Mouse (Mus musculus) embryonic facial prominence, embryonic 12.5 days (tissue): ENCODE results near the gene Ptma. TPM values are rescaled to one million over a fixed set of nuclear protein-coding genes. Genes with fewer than 3 reads are reported as not detected.
"Not testable (repeated sequence)": the region's sequence is repeated elsewhere in the genome, so short reads cannot be mapped to it uniquely, and the experiment has no call there.

ENCODE experiments used
- ATAC-seq: fragments of 200-750 bp; cut with Nextera tagmentation; 2 replicates; pipeline ENCODE4 v1.8.0; 2017; ENCODE audit not compliant: insufficient number of reproducible peaks, insufficient read depth, low FRiP score, low TSS enrichment
- H3K27ac ChIP-seq: fragments of 300-500 bp; sonication (generic); 2 replicates; pipeline ENCODE4 v1.5.1; 2016; ENCODE audit warnings: mild to moderate bottlenecking
- H3K27me3 ChIP-seq: fragments of 300-500 bp; sonication (generic); 2 replicates; pipeline ENCODE4 v1.6.1; 2016; ENCODE audit warnings: mild to moderate bottlenecking, moderate library complexity
- H3K36me3 ChIP-seq: fragments of 300-500 bp; sonication (generic); 2 replicates; pipeline ENCODE4 v1.6.1; 2016; ENCODE audit warnings: mild to moderate bottlenecking
- H3K4me1 ChIP-seq: fragments of 300-500 bp; sonication (generic); 2 replicates; pipeline ENCODE4 v1.6.1; 2016
- H3K4me2 ChIP-seq: fragments of 300-500 bp; sonication (generic); replicated peaks from 2 replicates; pipeline ENCODE4 v1.6.1; 2016; ENCODE audit warnings: mild to moderate bottlenecking, moderate library complexity
- H3K4me3 ChIP-seq: fragments of 300-500 bp; sonication (generic); 2 replicates; pipeline ENCODE4 v1.5.1; 2016; ENCODE audit warnings: mild to moderate bottlenecking
- H3K9ac ChIP-seq: fragments of 300-500 bp; sonication (generic); 2 replicates; pipeline ENCODE4 v1.6.1; 2016; ENCODE audit warnings: mild to moderate bottlenecking, moderate library complexity
- H3K9me3 ChIP-seq: fragments of 300-500 bp; sonication (generic); 2 replicates; pipeline ENCODE4 v1.6.1; 2016; ENCODE audit warnings: mild to moderate bottlenecking, moderate library complexity
- WGBS: fragments of 180-500 bp; shearing (Covaris S2); methylation state at CpG from one replicate; pipeline ENCODE4 v1.1.7; 2016; 5-methylcytosine and 5-hydroxymethylcytosine counted together
- polyA plus RNA-seq: library from polyadenylated mRNA; unstranded; fragments of >200 nt; fragmentation: Nextera tagmentation; extraction: Ambion mirVana; gene quantifications from 2 replicates; pipeline ENCODE4 v1.2.1, GENCODE M21; 2016

Gene Ptma
- polyA plus RNA-seq, 1 experiment from 2014 or later, result 3,315 TPM

GRCm38 (mm10) chr1:86506420-86506819 is 20.1 kb upstream of the Ptma start:
- Histone ChIP-seq H3K36me3 (no peaks in the 10 kb centered on the region), H3K4me2 (no peak overlapping the region), H3K27ac (no peak overlapping the region), H3K4me3 (no peak overlapping the region), H3K9ac (no peak overlapping the region), H3K27me3 (no peaks in the 10 kb centered on the region), H3K4me1 (peaks cover 41% of the 10 kb centered on the region), H3K9me3 (no peaks in the 10 kb centered on the region)
- 87% methylated on average over 5 of the region's 5 CpGs for WGBS
- no peak for ATAC-seq

GRCm38 (mm10) chr1:86507866-86508265 is 18.7 kb upstream of the Ptma start:
- Histone ChIP-seq H3K4me2 (no peak overlapping the region), H3K9ac (no peak overlapping the region), H3K27me3 (no peaks in the 10 kb centered on the region), H3K36me3 (no peaks in the 10 kb centered on the region), H3K27ac (no peak overlapping the region), H3K4me3 (no peak overlapping the region), H3K4me1 (peaks cover 34% of the 10 kb centered on the region), H3K9me3 (no peaks in the 10 kb centered on the region)
- WGBS, result 90% methylated on average over 5 of the region's 5 CpGs
- no peak for ATAC-seq

DNA sequence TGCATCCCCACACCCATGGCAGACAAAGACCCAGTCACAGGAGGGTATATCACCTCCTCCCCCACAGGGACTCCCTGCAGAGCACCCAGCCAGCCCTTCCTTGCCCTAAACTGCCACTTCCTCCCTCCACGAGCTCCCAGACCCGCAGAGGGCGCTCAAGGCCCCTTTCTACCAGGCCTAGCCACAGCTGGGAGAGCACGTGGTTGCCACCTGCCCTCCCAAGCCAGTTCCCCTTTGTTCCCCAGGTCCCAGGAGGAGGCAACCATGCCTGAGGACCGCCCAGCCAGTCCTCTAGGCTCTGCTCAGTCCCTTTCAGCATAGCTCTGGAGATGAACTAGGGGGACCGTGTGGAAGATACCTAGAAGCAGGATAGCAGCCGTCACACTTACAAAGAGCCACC is 17.1 kb upstream of the Ptma start:
- H3K4me1 ChIP-seq, result peaks cover 24% of the 10 kb centered on the region
- H3K27ac ChIP-seq, result peak overlapping the region; percentile 32; the same call in 1 of the 2 replicates
- H3K4me3 ChIP-seq, result no peak overlapping the region
- no peaks in the 10 kb centered on the region for H3K27me3 ChIP-seq
- 8% methylated on average over 7 of the region's 7 CpGs for WGBS
- H3K36me3 ChIP-seq, result no peaks in the 10 kb centered on the region
- no peak for ATAC-seq
- no peaks in the 10 kb centered on the region for H3K9me3 ChIP-seq
- peak overlapping the region; percentile 16; the same call in 1 of the 2 replicates for H3K9ac ChIP-seq
- H3K4me2 ChIP-seq, result no peak overlapping the region

- Histone ChIP-seq H3K9me3 (no peaks in the 10 kb centered on the region), H3K4me1 (peaks cover 16% of the 10 kb centered on the region), H3K4me3 (no peak overlapping the region), H3K36me3 (no peaks in the 10 kb centered on the region), H3K27me3 (no peaks in the 10 kb centered on the region), H3K27ac (no peak overlapping the region), H3K9ac (no peak overlapping the region), H3K4me2 (no peak overlapping the region)
- 80% methylated on average over 1 of the region's 1 CpGs for WGBS
- no peak for ATAC-seq
These were observed 16.3 kb upstream of the Ptma start for GRCm38 (mm10) chr1:86510266-86510665.

DNA sequence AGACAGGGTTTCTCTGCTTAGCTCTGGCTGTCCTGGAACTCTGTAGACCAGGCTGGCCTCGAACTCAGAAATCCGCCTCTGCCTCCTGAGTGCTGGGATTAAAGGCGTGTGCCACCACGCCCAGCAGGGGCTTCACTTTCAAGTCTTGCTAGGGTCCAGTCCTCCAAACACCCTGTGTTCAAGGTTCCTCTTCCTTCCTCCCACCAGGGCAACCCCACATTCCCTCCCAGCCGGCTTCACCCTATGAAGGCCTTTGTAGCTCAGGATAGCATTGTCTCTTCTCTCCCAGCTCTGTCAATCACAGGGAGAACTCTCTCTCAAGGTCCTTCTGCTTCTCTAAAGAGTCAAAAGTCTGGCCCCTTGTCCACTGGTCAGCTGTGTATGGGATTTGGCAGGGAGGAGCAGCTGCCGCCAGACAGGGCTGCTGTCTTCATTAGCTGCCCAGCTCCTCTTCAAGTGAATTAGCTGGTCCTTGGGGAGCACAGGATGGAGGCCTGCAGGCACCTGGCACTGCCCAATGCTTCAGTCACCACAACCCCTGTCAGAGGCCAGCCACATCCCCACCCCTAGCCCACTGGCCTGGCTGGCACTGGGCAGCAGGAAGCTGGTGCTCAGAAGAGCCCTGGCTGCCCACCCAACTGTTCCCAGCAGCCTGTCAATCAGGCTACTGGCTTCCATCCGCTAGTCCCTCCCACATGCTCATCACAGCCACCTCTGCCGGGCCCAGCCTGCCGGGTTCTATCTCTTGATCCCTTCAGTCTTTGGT is 15.7 kb upstream of the Ptma start:
- no peak overlapping the region for H3K4me3 ChIP-seq
- 54% methylated on average over 9 of the region's 9 CpGs for WGBS
- no peak overlapping the region for H3K27ac ChIP-seq
- 0 out of 2 replicates have a peak, but pooled peaks have one; percentile 13 for ATAC-seq
- peaks cover 11% of the 10 kb centered on the region for H3K4me1 ChIP-seq
- no peaks in the 10 kb centered on the region for H3K27me3 ChIP-seq
- no peaks in the 10 kb centered on the region for H3K36me3 ChIP-seq
- no peak overlapping the region for H3K4me2 ChIP-seq
- no peak overlapping the region for H3K9ac ChIP-seq
- H3K9me3 ChIP-seq, result no peaks in the 10 kb centered on the region

DNA sequence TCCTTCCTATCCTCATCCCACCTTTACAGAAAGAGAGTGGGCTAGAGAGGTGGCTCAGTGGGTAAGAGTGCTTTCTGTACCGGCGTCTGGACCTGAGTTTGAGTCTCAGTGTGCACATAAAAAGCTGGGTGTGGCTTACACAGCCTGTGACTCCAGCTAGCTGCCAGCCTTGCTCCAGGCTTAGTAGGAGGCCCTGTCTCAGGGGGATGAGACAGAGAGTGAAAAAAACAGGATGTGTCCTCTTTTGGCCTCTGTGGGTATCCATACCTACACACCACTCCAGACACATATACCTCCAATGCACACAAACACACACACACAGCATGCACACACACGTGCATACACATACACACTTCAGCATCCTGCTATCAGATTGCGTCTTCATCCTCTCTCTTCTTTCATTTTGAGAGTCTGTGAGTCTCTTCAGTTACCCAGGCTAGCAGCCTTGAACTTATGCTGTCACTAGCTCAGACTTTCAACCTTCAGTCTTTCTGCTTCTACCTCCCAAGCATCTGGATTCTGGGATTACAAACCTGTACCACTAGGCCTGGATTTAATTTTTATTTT is 14.3 kb upstream of the Ptma start:
- no peak for ATAC-seq
- peak overlapping the region; percentile 46; the same call in 1 of the 2 replicates for H3K27ac ChIP-seq
- no peaks in the 10 kb centered on the region for H3K9me3 ChIP-seq
- no peaks in the 10 kb centered on the region for H3K27me3 ChIP-seq
- H3K4me1 ChIP-seq, result peaks cover 14% of the 10 kb centered on the region
- no peak overlapping the region for H3K9ac ChIP-seq
- H3K36me3 ChIP-seq, result no peaks in the 10 kb centered on the region
- H3K4me2 ChIP-seq, result no peak overlapping the region
- WGBS, result 68% methylated on average over 4 of the region's 4 CpGs
- H3K4me3 ChIP-seq, result no peak overlapping the region

GRCm38 (mm10) chr1:86513031-86513430 is 13.5 kb upstream of the Ptma start:
- WGBS, result 78% methylated on average over 1 of the region's 1 CpGs

DNA sequence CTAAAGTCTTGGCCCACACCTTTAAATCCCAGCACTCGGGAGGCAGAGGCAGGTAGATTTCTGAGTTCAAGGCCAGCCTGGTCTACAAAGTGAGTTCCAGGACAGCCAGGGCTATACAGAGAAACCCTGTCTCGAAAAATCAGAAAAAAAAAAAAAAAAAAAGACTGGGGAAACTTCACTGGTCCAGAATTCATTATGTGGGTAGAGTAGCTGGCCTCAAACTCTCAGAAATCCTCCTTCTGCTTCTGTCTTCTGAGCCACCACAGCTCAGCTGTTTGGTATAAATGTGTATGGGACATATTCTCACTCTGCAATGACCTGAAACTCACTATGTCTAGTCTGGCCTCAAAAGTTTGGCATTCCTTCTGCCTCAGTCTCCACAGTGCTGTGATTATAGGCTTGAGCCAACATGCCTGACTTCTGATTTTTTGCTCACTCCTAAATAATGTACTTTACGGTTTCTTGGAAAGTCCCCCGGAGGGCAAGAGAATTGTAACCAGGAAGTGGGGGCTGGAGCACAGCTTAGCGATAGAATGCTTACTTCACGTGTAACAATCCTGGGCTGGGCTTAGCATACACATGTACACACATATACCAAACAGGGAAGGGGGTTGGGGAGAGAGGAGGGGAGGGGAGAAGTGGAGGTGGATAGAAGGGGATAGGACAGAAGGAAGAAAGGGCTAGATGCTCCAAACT is 10.7 kb upstream of the Ptma start:
- Histone ChIP-seq H3K4me3 (no peak overlapping the region), H3K27me3 (no peaks in the 10 kb centered on the region), H3K9ac (no peak overlapping the region), H3K9me3 (no peaks in the 10 kb centered on the region), H3K4me2 (no peak overlapping the region), H3K4me1 (0 out of 2 replicates have a peak, but pooled peaks cover 8% of the 10 kb centered on the region), H3K36me3 (no peaks in the 10 kb centered on the region), H3K27ac (no peak overlapping the region)
- WGBS, result 59% methylated on average over 6 of the region's 6 CpGs
- ATAC-seq, result no peak

More at GRCm38 (mm10) chr1:86513031-86513430, 13.5 kb upstream of the Ptma start:
- not testable (repeated sequence) for H3K9ac ChIP-seq, H3K4me3 ChIP-seq, H3K27me3 ChIP-seq, ATAC-seq, H3K9me3 ChIP-seq, H3K4me2 ChIP-seq, H3K36me3 ChIP-seq
- Histone ChIP-seq H3K27ac (0 out of 2 replicates have a peak overlapping the region, but pooled peaks have one; percentile 57), H3K4me1 (peaks cover 14% of the 10 kb centered on the region)

- 65% methylated on average over 3 of the region's 3 CpGs for WGBS
- Histone ChIP-seq H3K9me3 (no peaks in the 10 kb centered on the region), H3K9ac (no peak overlapping the region), H3K27ac (no peak overlapping the region), H3K4me1 (peaks cover 10% of the 10 kb centered on the region), H3K27me3 (no peaks in the 10 kb centered on the region), H3K4me3 (no peak overlapping the region), H3K36me3 (no peaks in the 10 kb centered on the region), H3K4me2 (no peak overlapping the region)
- ATAC-seq, result no peak
These were observed 9.4 kb upstream of the Ptma start for GRCm38 (mm10) chr1:86517076-86517475.

DNA sequence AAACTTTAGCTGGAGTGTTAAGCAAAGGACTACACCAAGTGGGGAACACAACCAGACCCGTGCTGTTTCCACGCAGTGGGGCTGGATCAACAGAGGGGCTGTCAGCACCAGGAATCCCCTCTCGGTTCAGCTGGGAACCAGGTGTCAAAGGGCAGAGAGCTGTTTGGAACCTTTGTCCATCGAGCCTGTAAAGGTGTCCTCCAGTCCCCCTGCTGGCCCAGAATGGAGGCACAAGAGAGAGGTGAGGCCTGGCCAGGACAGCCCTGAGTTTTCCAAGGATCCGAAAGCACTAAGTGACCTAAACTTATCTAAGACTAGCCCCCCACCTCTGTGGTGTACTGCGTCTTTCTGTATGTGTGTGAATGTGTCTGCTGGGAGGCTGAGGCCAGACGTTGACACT is 6.2 kb upstream of the Ptma start:
- no peak overlapping the region for H3K27ac ChIP-seq
- H3K9ac ChIP-seq, result no peak overlapping the region

GRCm38 (mm10) chr1:86522286-86522871 is 4.1 kb upstream of the Ptma start:
- no peaks in the 10 kb centered on the region for H3K27me3 ChIP-seq
- H3K9me3 ChIP-seq, result no peaks in the 10 kb centered on the region
- H3K4me3 ChIP-seq, result no peak overlapping the region
- no peak for ATAC-seq
- WGBS, result 45% methylated on average over 6 of the region's 7 CpGs
- H3K27ac ChIP-seq, result peak overlapping the region; percentile 80
- H3K4me2 ChIP-seq, result no peak overlapping the region
- H3K36me3 ChIP-seq, result no peaks in the 10 kb centered on the region
- H3K9ac ChIP-seq, result peak overlapping the region; percentile 31; the same call in 1 of the 2 replicates
- peaks cover 18% of the 10 kb centered on the region for H3K4me1 ChIP-seq

More for the DNA sequence above, 6.2 kb upstream of the Ptma start:
- H3K27me3 ChIP-seq, result no peaks in the 10 kb centered on the region
- H3K4me1 ChIP-seq, result peaks cover 21% of the 10 kb centered on the region
- no peak overlapping the region for H3K4me2 ChIP-seq
- 33% methylated on average over 7 of the region's 7 CpGs for WGBS
- H3K9me3 ChIP-seq, result no peaks in the 10 kb centered on the region
- no peaks in the 10 kb centered on the region for H3K36me3 ChIP-seq
- ATAC-seq, result no peak
- no peak overlapping the region for H3K4me3 ChIP-seq
